Mouse (Mus musculus): ENCODE measurements around the gene Cwc27. TPM values are rescaled to one million over a fixed set of nuclear protein-coding genes. Genes with fewer than 3 reads are reported as not detected.

Gene Cwc27
- total RNA-seq, 1 experiment = 29.5 TPM

- TF ChIP-seq MAFK (IDR thresholded peaks at IDR 0.05; ENCODE audit: insufficient read depth, low read depth, low read length) (peak; percentile 94), ZNF384 (IDR thresholded peaks at IDR 0.05; ENCODE audit: low read depth, low read length) (no peak), HCFC1 (IDR thresholded peaks at IDR 0.05; ENCODE audit: borderline replicate concordance, insufficient read depth, low read length) (no peak), ZC3H11A (IDR thresholded peaks at IDR 0.05; ENCODE audit: borderline replicate concordance, low read depth, low read length) (no peak), CHD2 (IDR thresholded peaks at IDR 0.05; ENCODE audit: low read depth, low read length) (no peak)
- in situ Hi-C loops (cut with MboI; ENCODE audit: low sequenced_read_pairs in 2 of 2, unreplicated experiment in 2 of 2) = no loop called here
- Histone ChIP-seq H3K9me3 (ENCODE audit: control insufficient read depth, insufficient read depth, low read depth, low read length) (no peaks in the 10 kb centered on the region), H3K36me3 (ENCODE audit: control insufficient read depth, insufficient read depth, low read length, poor library complexity, severe bottlenecking) (no peaks in the 10 kb centered on the region; the same call in 1 of the 2 replicates), H3K4me3 (ENCODE audit: insufficient read depth in 1 of 2, low read depth in 1 of 2, low read length in 2 of 2, poor library complexity in 1 of 2, severe bottlenecking in 1 of 2) (no peak overlapping the region), H3K9ac (ENCODE audit: insufficient read depth, low read depth, low read length, poor library complexity, severe bottlenecking) (no peak overlapping the region), H3K4me1 (ENCODE audit: control insufficient read depth in 2 of 2, insufficient read depth in 2 of 2, low read length in 2 of 2, poor library complexity in 1 of 2) (no peaks in the 10 kb centered on the region), H3K27ac (ENCODE audit: insufficient read depth, low read depth, low read length, poor library complexity, severe bottlenecking) (no peak overlapping the region)
- DNase-seq (ENCODE audit: low read depth, low spot score) = no peak
These were observed 74.1 kb downstream of the Cwc27 start for GRCm38 (mm10) chr13:104742866-104743265.

- no peak overlapping the region for H3K4me3 ChIP-seq (ENCODE audit: insufficient read depth in 1 of 2, low read depth in 1 of 2, low read length in 2 of 2, poor library complexity in 1 of 2, severe bottlenecking in 1 of 2)
- H3K9me3 ChIP-seq (ENCODE audit: control insufficient read depth, insufficient read depth, low read depth, low read length) = no peaks in the 10 kb centered on the region
- H3K36me3 ChIP-seq (ENCODE audit: control insufficient read depth, insufficient read depth, low read length, poor library complexity, severe bottlenecking) = no peaks in the 10 kb centered on the region
- DNase-seq (ENCODE audit: low read depth, low spot score) = no peak
- H3K27ac ChIP-seq (ENCODE audit: insufficient read depth, low read depth, low read length, poor library complexity, severe bottlenecking) = no peak overlapping the region
- TF ChIP-seq HCFC1 (IDR thresholded peaks at IDR 0.05; ENCODE audit: borderline replicate concordance, insufficient read depth, low read length) (no peak), ZNF384 (IDR thresholded peaks at IDR 0.05; ENCODE audit: low read depth, low read length) (no peak), MAFK (IDR thresholded peaks at IDR 0.05; ENCODE audit: insufficient read depth, low read depth, low read length) (no peak), CHD2 (IDR thresholded peaks at IDR 0.05; ENCODE audit: low read depth, low read length) (no peak), ZC3H11A (IDR thresholded peaks at IDR 0.05; ENCODE audit: borderline replicate concordance, low read depth, low read length) (no peak)
- in situ Hi-C loops (cut with MboI; ENCODE audit: low sequenced_read_pairs in 2 of 2, unreplicated experiment in 2 of 2) = no loop called here
- H3K4me1 ChIP-seq (ENCODE audit: control insufficient read depth in 2 of 2, insufficient read depth in 2 of 2, low read length in 2 of 2, poor library complexity in 1 of 2) = no peaks in the 10 kb centered on the region
- H3K9ac ChIP-seq (ENCODE audit: insufficient read depth, low read depth, low read length, poor library complexity, severe bottlenecking) = no peak overlapping the region
These were observed 87.5 kb downstream of the Cwc27 start for GRCm38 (mm10) chr13:104729261-104730046.

GRCm38 (mm10) chr13:104727681-104728080 lies 89.3 kb downstream of the Cwc27 start:
- in situ Hi-C loops (cut with MboI; ENCODE audit: low sequenced_read_pairs in 2 of 2, unreplicated experiment in 2 of 2) = no loop called here
- no peaks in the 10 kb centered on the region for H3K36me3 ChIP-seq (ENCODE audit: control insufficient read depth, insufficient read depth, low read length, poor library complexity, severe bottlenecking)

GRCm38 (mm10) chr13:104720133-104720532 lies 96.8 kb downstream of the Cwc27 start:
- Histone ChIP-seq H3K9me3 (ENCODE audit: control insufficient read depth, insufficient read depth, low read depth, low read length) (no peaks in the 10 kb centered on the region), H3K9ac (ENCODE audit: insufficient read depth, low read depth, low read length, poor library complexity, severe bottlenecking) (no peak overlapping the region), H3K27ac (ENCODE audit: insufficient read depth, low read depth, low read length, poor library complexity, severe bottlenecking) (no peak overlapping the region), H3K4me3 (ENCODE audit: insufficient read depth in 1 of 2, low read depth in 1 of 2, low read length in 2 of 2, poor library complexity in 1 of 2, severe bottlenecking in 1 of 2) (no peak overlapping the region), H3K4me1 (ENCODE audit: control insufficient read depth in 2 of 2, insufficient read depth in 2 of 2, low read length in 2 of 2, poor library complexity in 1 of 2) (no peaks in the 10 kb centered on the region), H3K36me3 (ENCODE audit: control insufficient read depth, insufficient read depth, low read length, poor library complexity, severe bottlenecking) (no peaks in the 10 kb centered on the region)
- no peak for DNase-seq (ENCODE audit: low read depth, low spot score)
- TF ChIP-seq HCFC1 (IDR thresholded peaks at IDR 0.05; ENCODE audit: borderline replicate concordance, insufficient read depth, low read length) (no peak), CHD2 (IDR thresholded peaks at IDR 0.05; ENCODE audit: low read depth, low read length) (no peak), MAFK (IDR thresholded peaks at IDR 0.05; ENCODE audit: insufficient read depth, low read depth, low read length) (no peak), ZNF384 (IDR thresholded peaks at IDR 0.05; ENCODE audit: low read depth, low read length) (no peak), ZC3H11A (IDR thresholded peaks at IDR 0.05; ENCODE audit: borderline replicate concordance, low read depth, low read length) (no peak)
- in situ Hi-C loops (cut with MboI; ENCODE audit: low sequenced_read_pairs in 2 of 2, unreplicated experiment in 2 of 2) = no loop called here

More at GRCm38 (mm10) chr13:104727681-104728080, 89.3 kb downstream of the Cwc27 start:
- DNase-seq (ENCODE audit: low read depth, low spot score) = no peak
- Histone ChIP-seq H3K4me1 (ENCODE audit: control insufficient read depth in 2 of 2, insufficient read depth in 2 of 2, low read length in 2 of 2, poor library complexity in 1 of 2) (no peaks in the 10 kb centered on the region), H3K4me3 (ENCODE audit: insufficient read depth in 1 of 2, low read depth in 1 of 2, low read length in 2 of 2, poor library complexity in 1 of 2, severe bottlenecking in 1 of 2) (no peak overlapping the region), H3K9ac (ENCODE audit: insufficient read depth, low read depth, low read length, poor library complexity, severe bottlenecking) (no peak overlapping the region), H3K9me3 (ENCODE audit: control insufficient read depth, insufficient read depth, low read depth, low read length) (no peaks in the 10 kb centered on the region), H3K27ac (ENCODE audit: insufficient read depth, low read depth, low read length, poor library complexity, severe bottlenecking) (no peak overlapping the region)
- TF ChIP-seq ZC3H11A (IDR thresholded peaks at IDR 0.05; ENCODE audit: borderline replicate concordance, low read depth, low read length) (no peak), HCFC1 (IDR thresholded peaks at IDR 0.05; ENCODE audit: borderline replicate concordance, insufficient read depth, low read length) (no peak), ZNF384 (IDR thresholded peaks at IDR 0.05; ENCODE audit: low read depth, low read length) (no peak)

Data from ES-E14 (cell line).